Mouse (Mus musculus) midbrain, embryonic 10.5 days (tissue): ENCODE results near the gene Errfi1. TPM values are rescaled to one million over a fixed set of nuclear protein-coding genes. Genes with fewer than 3 reads are reported as not detected.
"Not testable (repeated sequence)": the region's sequence is repeated elsewhere in the genome, so short reads cannot be mapped to it uniquely, and the experiment has no call there.

Source experiments
- DNase-seq: peaks from one replicate; pipeline ENCODE4 v3.0.0-alpha.2; 2017; ENCODE audit warnings: low spot score
- H3K27ac ChIP-seq: fragments of 300-500 bp; sonication (generic); replicated peaks from 2 replicates; pipeline ENCODE4 v1.5.1; 2016; ENCODE audit warnings: mild to moderate bottlenecking
- H3K27me3 ChIP-seq: fragments of 300-500 bp; sonication (generic); 2 replicates; pipeline ENCODE4 v1.6.1; 2016; ENCODE audit warnings: low read depth, mild to moderate bottlenecking; ENCODE audit not compliant: poor library complexity, severe bottlenecking
- H3K36me3 ChIP-seq: fragments of 300-500 bp; sonication (generic); 2 replicates; pipeline ENCODE4 v1.6.1; 2016; ENCODE audit warnings: mild to moderate bottlenecking, moderate library complexity
- H3K4me1 ChIP-seq: fragments of 300-500 bp; sonication (generic); 2 replicates; pipeline ENCODE4 v1.6.1; 2016
- H3K4me3 ChIP-seq: fragments of 300-500 bp; sonication (generic); 2 replicates; pipeline ENCODE4 v1.5.1; 2016; ENCODE audit warnings: mild to moderate bottlenecking, moderate library complexity
- H3K9me3 ChIP-seq: fragments of 300-500 bp; sonication (generic); replicated peaks from 2 replicates; pipeline ENCODE4 v1.6.1; 2016; ENCODE audit warnings: mild to moderate bottlenecking
- WGBS: fragments of 180-500 bp; shearing (Covaris S2); methylation state at CpG from one replicate; pipeline ENCODE4 v1.1.7; 2016; 5-methylcytosine and 5-hydroxymethylcytosine counted together
- polyA plus RNA-seq: library from polyadenylated mRNA; unstranded; fragments of >200 nt; fragmentation: Nextera tagmentation; extraction: Ambion mirVana; gene quantifications from 2 replicates; pipeline ENCODE4 v1.2.1, GENCODE M21; 2016

The Errfi1 gene
- polyA plus RNA-seq, 1 experiment from 2014 or later: 25.2 TPM

DNA sequence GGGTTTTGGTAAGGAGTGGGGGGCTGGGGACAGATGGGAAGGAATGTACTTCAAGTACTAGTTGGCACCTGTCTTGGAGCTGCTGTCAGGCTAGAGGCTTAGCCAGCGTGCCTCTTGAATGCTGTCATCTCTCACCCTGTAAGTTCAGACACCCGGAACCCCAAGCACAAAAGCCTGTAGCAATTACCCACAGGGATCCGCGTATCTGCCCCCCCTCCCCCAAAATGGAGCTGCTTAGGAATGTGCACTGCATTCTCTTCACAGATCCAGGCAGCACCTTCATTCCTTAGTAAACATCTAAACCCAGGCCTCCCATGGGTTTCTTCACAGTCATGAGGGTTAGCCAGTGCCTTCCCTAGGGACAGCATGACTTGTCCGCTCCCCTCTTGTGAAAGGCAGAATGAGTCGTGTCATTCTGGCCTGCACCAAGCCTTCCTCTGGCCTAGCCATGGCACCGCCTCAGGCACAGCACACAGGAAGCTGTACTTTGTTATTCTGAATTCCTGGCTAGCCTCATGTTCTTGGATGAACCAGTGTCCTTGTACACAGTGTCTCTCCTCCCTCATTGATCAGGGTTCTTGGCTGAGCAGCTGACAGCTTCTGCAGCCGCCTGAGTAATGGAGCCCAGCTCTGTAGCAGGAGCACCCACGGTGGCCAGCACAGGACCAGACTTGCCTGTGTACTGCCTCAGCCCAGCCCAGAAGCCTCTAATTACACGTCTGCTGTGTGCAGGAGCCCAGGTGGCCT, 17.8 kb downstream of the Errfi1 start:
- H3K27ac ChIP-seq: peak overlapping the region; percentile 56
- H3K36me3 ChIP-seq: peaks cover 20% of the 10 kb centered on the region
- H3K9me3 ChIP-seq: no peaks in the 10 kb centered on the region
- DNase-seq: no peak
- WGBS: 42% methylated on average over 10 of the region's 10 CpGs
- no peak overlapping the region for H3K4me3 ChIP-seq
- peaks cover 24% of the 10 kb centered on the region for H3K4me1 ChIP-seq
- H3K27me3 ChIP-seq: no peaks in the 10 kb centered on the region

DNA sequence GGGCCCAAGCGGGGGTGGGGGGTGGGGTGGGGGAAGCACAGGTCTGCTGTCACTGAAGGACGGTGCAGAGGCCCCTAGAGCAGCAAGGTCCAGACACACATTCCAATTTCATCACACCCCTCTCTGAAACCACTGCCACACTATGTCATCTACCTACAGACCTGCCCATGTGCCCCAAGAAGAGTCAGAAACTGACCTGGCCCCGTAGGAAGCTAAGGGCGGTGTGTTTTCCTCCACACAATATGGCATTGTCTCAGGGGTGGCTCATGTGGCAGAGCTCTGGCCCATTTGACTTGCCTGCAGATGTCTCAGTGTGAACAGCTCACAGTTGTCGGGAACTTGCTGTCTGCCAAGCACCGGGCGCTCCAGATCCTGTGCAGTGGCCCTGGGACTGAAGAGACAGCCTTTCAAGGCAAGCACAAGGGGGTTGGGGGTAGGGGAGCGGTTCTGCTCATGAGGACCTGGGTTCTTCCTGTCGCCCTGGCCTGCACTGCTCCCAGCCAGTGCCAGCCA, 18.5 kb downstream of the Errfi1 start:
- no peak for DNase-seq
- peak overlapping the region; percentile 56 for H3K27ac ChIP-seq
- 60% methylated on average over 9 of the region's 9 CpGs for WGBS

DNA sequence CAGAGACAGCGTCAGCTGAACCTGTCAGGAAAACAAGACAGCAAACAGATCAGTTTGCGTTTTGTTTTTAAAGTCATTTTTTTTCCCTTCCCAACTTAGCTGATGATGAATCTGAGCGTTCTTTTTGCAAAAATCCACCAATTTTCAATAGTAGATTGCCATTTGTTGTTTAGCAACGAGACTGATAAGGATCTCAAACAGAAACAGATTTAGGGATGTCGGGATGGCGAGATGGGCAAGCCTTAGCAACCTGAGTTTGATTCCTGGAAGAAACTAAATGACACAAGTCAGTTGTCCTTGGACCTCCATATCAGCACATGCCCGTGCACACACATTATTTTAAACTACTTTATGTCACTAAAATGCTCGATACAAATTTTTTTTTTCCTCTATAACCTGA, 19.0 kb downstream of the Errfi1 start:
- H3K4me3 ChIP-seq: no peak overlapping the region
- no peak for DNase-seq
- no peaks in the 10 kb centered on the region for H3K27me3 ChIP-seq
- H3K27ac ChIP-seq: no peak overlapping the region
- H3K4me1 ChIP-seq: peaks cover 24% of the 10 kb centered on the region
- peaks cover 9% of the 10 kb centered on the region for H3K36me3 ChIP-seq
- no peaks in the 10 kb centered on the region for H3K9me3 ChIP-seq
- 86% methylated on average over 8 of the region's 8 CpGs for WGBS

More for the DNA sequence above, 18.5 kb downstream of the Errfi1 start:
- H3K9me3 ChIP-seq: no peaks in the 10 kb centered on the region
- peaks cover 24% of the 10 kb centered on the region for H3K4me1 ChIP-seq
- H3K27me3 ChIP-seq: no peaks in the 10 kb centered on the region
- H3K4me3 ChIP-seq: no peak overlapping the region
- H3K36me3 ChIP-seq: peaks cover 14% of the 10 kb centered on the region

DNA sequence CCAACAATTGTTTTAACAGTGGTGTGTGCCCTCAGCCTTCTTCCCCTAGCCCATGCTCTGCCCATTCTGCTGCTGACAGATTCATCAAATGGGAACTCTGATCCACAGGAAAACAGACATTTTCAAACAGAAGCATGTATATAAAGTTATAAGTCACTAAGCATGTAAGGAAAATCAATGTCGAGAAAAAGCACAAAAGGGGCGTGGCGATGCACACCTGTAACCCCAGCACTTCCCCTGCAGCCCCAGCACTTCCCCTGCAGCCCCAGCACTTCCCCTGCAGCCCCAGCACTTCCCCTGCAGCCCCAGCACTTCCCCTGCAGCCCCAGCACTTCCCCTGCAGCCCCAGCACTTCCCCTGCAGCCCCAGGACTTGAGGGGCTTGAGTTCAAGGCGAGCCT, 20.7 kb downstream of the Errfi1 start:
- not testable (repeated sequence) for DNase-seq, H3K27me3 ChIP-seq, H3K4me3 ChIP-seq, H3K36me3 ChIP-seq, H3K27ac ChIP-seq
- Histone ChIP-seq H3K9me3 (peaks cover 15% of the 10 kb centered on the region), H3K4me1 (peaks cover 24% of the 10 kb centered on the region)
- WGBS: 75% methylated on average over 4 of the region's 4 CpGs

DNA sequence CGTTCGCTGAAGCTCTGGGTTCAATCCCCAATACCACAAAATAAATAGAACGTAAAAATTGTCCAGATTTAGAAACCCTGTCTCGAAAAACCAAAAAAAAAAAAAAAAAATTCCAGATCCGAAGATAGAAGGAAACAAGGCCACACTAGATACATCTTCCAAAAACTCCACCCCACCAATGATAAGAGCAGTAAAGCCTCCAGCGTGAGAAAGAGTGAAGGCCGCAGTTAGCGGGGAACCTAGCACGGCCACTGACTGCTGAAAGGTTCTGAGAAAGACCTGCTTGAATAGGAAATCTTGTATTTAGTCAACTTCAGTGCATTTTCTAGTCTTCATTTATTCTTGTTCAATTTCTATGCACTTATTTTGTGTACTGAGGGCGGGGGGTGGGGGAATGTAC, 21.7 kb downstream of the Errfi1 start:
- peaks cover 24% of the 10 kb centered on the region for H3K4me1 ChIP-seq
- 0 out of 2 replicates have a peak, but pooled peaks cover 5% of the 10 kb centered on the region for H3K36me3 ChIP-seq
- WGBS: 86% methylated on average over 10 of the region's 10 CpGs
- peaks cover 25% of the 10 kb centered on the region for H3K9me3 ChIP-seq
- no peak overlapping the region for H3K27ac ChIP-seq
- no peak overlapping the region for H3K4me3 ChIP-seq
- no peaks in the 10 kb centered on the region for H3K27me3 ChIP-seq
- DNase-seq: no peak

DNA sequence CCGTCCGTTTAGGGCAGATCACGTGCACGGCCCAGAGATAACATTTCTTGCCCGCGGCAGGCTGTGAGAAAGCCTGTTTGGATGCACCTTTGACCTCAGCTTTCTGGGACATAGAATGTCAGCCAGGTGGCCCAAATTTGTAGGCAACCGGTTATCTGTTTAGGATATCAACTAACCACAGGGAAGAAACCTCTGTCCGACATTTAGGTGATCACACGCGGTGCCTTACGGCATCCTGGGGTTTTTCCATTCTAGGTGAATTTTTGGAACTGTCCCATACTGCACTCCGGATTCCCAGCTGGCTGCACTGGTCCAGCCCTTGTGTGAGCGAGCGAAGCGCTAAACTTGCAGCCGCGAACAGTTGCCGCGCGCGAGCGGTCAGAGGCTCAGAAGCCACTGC, 25.9 kb downstream of the Errfi1 start:
- WGBS: 96% methylated on average over 22 of the region's 22 CpGs

DNA sequence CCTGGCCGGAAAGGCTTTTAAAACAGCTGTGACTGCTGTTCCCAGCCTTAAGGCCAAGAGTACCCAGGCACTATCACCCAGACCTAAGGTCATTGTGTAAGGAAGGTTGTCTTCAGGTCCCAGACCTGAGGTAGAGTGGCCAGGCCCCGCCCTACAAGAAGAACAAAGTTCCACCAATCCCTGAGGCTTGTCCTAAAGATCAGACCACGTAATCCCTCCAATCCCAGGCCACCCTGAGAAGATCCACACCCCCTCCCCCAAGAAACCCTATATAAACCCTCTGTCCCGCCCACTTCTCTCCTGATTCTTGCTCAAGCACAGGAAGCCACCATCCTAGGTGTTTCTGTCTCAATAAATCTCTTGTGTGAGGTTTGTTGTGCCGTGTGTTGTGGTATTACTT, 26.6 kb downstream of the Errfi1 start:
- Histone ChIP-seq H3K27me3 (no peaks in the 10 kb centered on the region), H3K4me1 (peaks cover 5% of the 10 kb centered on the region; the same call in 1 of the 2 replicates), H3K27ac (no peak overlapping the region), H3K4me3 (no peak overlapping the region), H3K9me3 (peaks cover 28% of the 10 kb centered on the region), H3K36me3 (0 out of 2 replicates have a peak, but pooled peaks cover 5% of the 10 kb centered on the region)
- 86% methylated on average over 5 of the region's 5 CpGs for WGBS
- no peak for DNase-seq

More for the DNA sequence above, 25.9 kb downstream of the Errfi1 start:
- Histone ChIP-seq H3K4me3 (no peak overlapping the region), H3K27me3 (no peaks in the 10 kb centered on the region), H3K4me1 (peaks cover 5% of the 10 kb centered on the region; the same call in 1 of the 2 replicates), H3K36me3 (0 out of 2 replicates have a peak, but pooled peaks cover 5% of the 10 kb centered on the region), H3K27ac (no peak overlapping the region), H3K9me3 (peaks cover 28% of the 10 kb centered on the region)
- DNase-seq: no peak

DNA sequence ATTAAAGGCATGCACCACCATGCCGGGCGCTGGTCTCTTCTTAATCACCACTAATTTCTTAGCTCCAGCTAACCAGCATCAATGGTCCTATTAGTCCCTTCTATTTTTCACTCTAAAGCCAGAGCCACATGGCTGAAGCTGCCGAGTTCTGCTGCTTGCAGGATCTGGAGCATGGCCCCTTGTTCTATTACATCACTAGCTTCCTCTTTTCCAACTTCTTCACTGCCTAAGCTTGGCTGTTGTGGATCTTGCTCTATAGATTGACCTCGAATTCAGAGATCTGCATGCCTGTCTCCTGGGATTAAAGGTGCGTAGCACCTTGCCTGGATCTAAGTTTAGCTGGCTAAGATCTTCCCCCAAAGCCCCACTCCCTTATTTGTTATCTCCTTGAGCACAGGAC, 28.9 kb downstream of the Errfi1 start:
- no peak for DNase-seq
- WGBS: 88% methylated on average over 5 of the region's 5 CpGs
- Histone ChIP-seq H3K9me3 (peaks cover 28% of the 10 kb centered on the region), H3K27me3 (no peaks in the 10 kb centered on the region), H3K4me1 (no peaks in the 10 kb centered on the region), H3K27ac (no peak overlapping the region), H3K36me3 (0 out of 2 replicates have a peak, but pooled peaks cover 5% of the 10 kb centered on the region), H3K4me3 (no peak overlapping the region)

DNA sequence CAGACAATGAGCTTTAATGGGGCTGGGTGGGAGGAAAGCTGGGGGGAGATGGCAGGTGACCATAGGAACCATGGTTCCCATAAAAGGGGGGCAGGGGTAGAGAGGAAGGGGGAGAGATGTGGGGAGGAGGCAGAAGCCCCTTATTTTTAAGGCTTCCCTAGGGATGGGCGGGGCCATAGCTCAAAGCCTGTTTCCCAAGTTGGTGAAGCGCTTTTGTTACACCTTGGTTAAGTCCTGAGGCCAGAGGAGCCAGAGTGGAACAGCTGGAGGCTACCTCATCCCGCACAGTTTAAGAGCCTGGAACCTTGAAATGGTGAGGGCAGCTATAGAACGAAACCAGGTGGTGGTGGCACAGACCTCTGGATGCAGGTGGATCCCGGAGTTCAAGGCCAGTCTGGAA, 34.2 kb downstream of the Errfi1 start:
- no peaks in the 10 kb centered on the region for H3K9me3 ChIP-seq
- no peaks in the 10 kb centered on the region for H3K27me3 ChIP-seq
- H3K36me3 ChIP-seq: no peaks in the 10 kb centered on the region
- no peak for DNase-seq
- 77% methylated on average over 5 of the region's 5 CpGs for WGBS
- no peak overlapping the region for H3K4me3 ChIP-seq
- peaks cover 4% of the 10 kb centered on the region for H3K4me1 ChIP-seq
- no peak overlapping the region for H3K27ac ChIP-seq

DNA sequence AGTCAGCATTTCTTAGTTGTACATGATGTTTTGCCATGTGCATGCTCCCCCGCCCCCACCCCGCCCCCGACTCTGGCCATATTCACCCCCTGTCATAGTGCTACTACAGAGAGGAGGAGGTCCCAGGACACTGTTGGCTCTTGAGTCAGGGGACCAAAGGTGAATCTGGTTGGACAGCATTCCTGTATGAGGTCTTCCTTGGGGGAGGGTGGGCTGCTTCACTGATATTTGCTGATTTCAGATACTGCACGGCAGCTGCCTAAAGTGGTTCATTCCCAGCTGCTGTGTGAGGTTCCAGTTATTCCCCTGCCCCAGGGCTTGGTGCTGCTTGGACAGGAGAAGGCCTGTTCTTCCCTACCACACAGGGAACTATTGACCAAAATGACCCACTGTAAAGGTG, 34.8 kb downstream of the Errfi1 start:
- no peaks in the 10 kb centered on the region for H3K9me3 ChIP-seq
- no peak overlapping the region for H3K27ac ChIP-seq
- 90% methylated on average over 4 of the region's 4 CpGs for WGBS

DNA sequence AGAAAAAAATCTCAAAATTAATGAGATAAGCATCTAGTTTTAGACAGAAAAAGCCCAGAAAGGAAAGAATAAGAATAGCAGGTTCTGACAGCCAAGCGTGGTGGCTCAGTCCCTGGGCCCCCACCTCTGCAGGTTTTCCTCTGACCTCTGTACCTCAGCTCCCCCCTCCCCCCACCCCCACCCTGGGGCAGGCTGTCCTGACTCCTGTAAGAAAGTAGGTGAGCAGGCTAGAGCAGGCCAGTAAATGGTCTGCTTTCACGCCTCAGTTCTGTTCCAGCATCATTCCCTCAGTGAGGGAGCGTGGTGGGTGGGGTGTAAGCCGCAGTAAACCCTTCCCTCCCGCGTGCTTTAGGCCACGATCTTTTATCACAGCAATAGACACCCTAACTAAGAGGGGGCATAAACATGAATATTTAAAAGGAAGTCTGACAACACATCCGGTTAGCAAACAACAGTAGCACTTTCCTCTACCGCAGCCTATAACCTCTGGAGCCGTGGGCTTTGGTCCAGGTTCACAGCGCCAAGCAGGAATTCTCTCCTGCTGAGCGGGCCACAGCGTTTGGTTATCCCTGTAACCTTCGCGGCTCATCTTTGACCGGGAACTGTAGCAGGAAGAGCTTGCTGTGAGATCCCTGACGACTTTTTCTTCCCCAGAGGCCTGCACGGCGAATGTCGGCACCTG, 35.7 kb downstream of the Errfi1 start:
- no peaks in the 10 kb centered on the region for H3K9me3 ChIP-seq
- no peaks in the 10 kb centered on the region for H3K36me3 ChIP-seq
- no peak for DNase-seq
- no peak overlapping the region for H3K4me3 ChIP-seq
- WGBS: 51% methylated on average over 20 of the region's 20 CpGs
- no peak overlapping the region for H3K27ac ChIP-seq
- no peaks in the 10 kb centered on the region for H3K27me3 ChIP-seq
- H3K4me1 ChIP-seq: peaks cover 4% of the 10 kb centered on the region

More for the DNA sequence above, 34.8 kb downstream of the Errfi1 start:
- Histone ChIP-seq H3K36me3 (no peaks in the 10 kb centered on the region), H3K4me1 (peaks cover 4% of the 10 kb centered on the region), H3K27me3 (no peaks in the 10 kb centered on the region), H3K4me3 (no peak overlapping the region)
- DNase-seq: no peak

DNA sequence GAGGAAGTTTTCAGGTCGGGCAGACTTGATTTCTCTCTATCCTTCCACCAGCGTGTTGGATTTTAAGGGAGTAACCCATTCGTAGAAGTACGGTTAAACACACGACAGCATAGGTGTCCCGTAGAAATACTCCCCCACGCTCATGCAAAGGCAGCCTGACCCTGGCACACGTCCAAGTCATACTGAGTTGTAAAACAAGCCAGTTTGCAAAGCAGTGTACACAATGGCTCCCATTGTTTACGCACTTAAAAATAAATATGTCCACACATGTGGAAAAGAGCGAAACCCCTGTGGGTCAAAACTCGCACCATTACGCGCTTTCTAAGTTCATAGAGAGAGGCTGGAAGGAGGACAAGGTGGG, 36.2 kb downstream of the Errfi1 start:
- no peaks in the 10 kb centered on the region for H3K27me3 ChIP-seq
- H3K4me3 ChIP-seq: no peak overlapping the region
- DNase-seq: no peak
- WGBS: 77% methylated on average over 13 of the region's 13 CpGs
- no peaks in the 10 kb centered on the region for H3K36me3 ChIP-seq
- peaks cover 4% of the 10 kb centered on the region for H3K4me1 ChIP-seq
- no peaks in the 10 kb centered on the region for H3K9me3 ChIP-seq
- H3K27ac ChIP-seq: no peak overlapping the region

DNA sequence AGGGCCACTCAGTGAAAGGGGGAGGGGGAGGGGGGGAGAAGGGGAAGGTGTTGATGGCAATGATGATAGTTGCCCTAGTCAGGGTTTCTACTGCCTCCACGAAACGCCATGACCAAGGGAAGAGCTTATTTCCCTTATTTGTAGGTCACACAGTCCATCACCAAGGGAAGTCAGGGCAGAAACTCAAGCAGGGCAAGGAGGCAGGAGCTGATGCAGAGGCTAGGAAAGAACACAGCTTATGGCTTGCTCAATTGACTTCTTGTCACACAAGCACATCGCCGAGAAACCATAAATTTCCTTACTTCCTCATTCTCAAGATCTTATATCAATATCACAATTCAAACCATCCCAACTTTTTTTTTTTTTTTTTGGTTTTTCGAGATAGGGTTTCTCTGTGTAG, 37.6 kb downstream of the Errfi1 start:
- Histone ChIP-seq H3K9me3 (no peaks in the 10 kb centered on the region), H3K4me1 (peaks cover 4% of the 10 kb centered on the region), H3K4me3 (no peak overlapping the region), H3K36me3 (peaks cover 8% of the 10 kb centered on the region), H3K27ac (no peak overlapping the region), H3K27me3 (no peaks in the 10 kb centered on the region)
- no peak for DNase-seq
- 88% methylated on average over 5 of the region's 5 CpGs for WGBS
